Mouse (Mus musculus): Measurements from ENCODE around the gene Arhgef9. TPM values are rescaled to one million over a fixed set of nuclear protein-coding genes. Genes with fewer than 3 reads are reported as not detected.
A peak's percentile ranks its signal among the peaks of the same experiment; 100 is the strongest.

Arhgef9 gene
- polyA plus RNA-seq, 1 experiment: 161 TPM

DNA sequence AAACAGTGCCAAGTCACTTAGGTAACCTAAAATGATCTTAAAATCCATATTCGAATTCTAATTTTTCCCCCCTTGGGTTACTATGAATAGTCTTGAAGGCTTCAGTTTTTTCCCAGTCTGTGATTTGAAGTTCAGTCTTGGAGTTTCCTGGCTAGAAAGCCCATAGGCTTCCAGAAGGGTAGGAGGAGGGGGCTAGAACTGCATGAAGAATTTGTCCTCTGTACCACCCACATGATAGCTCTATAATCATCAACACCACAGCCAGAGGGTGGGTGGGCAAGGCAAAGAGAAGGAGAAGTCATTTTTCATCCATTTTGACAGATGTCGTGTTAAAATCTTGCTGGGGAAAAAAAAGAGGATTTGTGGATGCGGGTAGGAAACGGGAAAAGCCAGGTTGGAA lies 58.0 kb downstream of the Arhgef9 start:
- no peak overlapping the region for H3K27ac ChIP-seq (ENCODE audit: insufficient read depth, low read length)
- no peak overlapping the region for H3K4me3 ChIP-seq (ENCODE audit: insufficient read depth, low read length)
- no peak for TF ChIP-seq CTCF (IDR thresholded peaks at IDR 0.05; ENCODE audit: extremely low read depth, insufficient read depth, low read length)
- TF ChIP-seq POLR2A (IDR thresholded peaks at IDR 0.05; ENCODE audit: extremely low read depth, insufficient read depth, low read length): no peak
- no peaks in the 10 kb centered on the region; the same call in 1 of the 2 replicates for H3K4me1 ChIP-seq (ENCODE audit: control insufficient read depth, insufficient read depth, low read length)

DNA sequence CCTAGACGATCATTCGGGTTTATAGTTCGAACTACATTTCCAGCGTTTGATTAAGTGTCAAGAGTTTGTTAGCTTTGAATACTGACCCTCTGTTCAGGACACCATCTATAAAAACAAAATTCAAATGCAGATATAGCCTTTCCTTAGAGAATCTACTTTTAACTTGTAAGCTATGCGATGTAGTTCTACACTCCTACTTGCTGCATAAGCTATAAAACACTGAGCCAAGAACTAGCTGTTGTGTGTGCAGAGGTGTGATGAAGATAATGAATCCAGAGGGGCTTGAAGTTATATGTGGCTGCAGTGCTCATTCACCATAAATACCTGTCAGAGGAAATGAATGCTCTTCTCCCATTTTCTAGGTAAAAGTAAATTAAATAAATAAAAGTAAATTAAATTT lies 63.2 kb downstream of the Arhgef9 start:
- Histone ChIP-seq H3K4me1 (ENCODE audit: control insufficient read depth, insufficient read depth, low read length) (no peaks in the 10 kb centered on the region; the same call in 1 of the 2 replicates), H3K27ac (ENCODE audit: insufficient read depth, low read length) (no peak overlapping the region), H3K4me3 (ENCODE audit: insufficient read depth, low read length) (no peak overlapping the region)
- TF ChIP-seq POLR2A (IDR thresholded peaks at IDR 0.05; ENCODE audit: extremely low read depth, insufficient read depth, low read length) (no peak), CTCF (IDR thresholded peaks at IDR 0.05; ENCODE audit: extremely low read depth, insufficient read depth, low read length) (no peak)

DNA sequence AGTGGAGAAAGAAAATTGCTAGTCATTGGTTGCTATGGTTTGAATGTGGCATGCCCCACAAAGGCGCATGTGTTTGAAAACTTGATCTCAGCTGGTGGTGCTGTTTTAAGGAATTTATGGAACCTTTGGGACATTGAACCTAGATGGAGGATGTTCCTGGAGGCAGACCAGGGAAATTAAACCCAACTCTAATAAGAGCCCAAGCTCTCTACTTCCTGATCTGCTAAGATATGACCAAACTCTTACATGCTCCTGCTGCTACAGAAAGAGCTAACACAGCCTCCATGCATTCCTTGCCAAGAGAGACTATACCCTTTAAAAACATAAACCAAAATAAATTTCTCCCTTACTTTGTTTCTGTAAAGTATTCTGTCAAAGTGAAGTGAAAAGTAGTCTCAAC lies 63.7 kb downstream of the Arhgef9 start:
- TF ChIP-seq CTCF (IDR thresholded peaks at IDR 0.05; ENCODE audit: extremely low read depth, insufficient read depth, low read length): no peak
- TF ChIP-seq POLR2A (IDR thresholded peaks at IDR 0.05; ENCODE audit: extremely low read depth, insufficient read depth, low read length): no peak
- Histone ChIP-seq H3K4me1 (ENCODE audit: control insufficient read depth, insufficient read depth, low read length) (no peaks in the 10 kb centered on the region; the same call in 1 of the 2 replicates), H3K4me3 (ENCODE audit: insufficient read depth, low read length) (no peak overlapping the region), H3K27ac (ENCODE audit: insufficient read depth, low read length) (no peak overlapping the region)

DNA sequence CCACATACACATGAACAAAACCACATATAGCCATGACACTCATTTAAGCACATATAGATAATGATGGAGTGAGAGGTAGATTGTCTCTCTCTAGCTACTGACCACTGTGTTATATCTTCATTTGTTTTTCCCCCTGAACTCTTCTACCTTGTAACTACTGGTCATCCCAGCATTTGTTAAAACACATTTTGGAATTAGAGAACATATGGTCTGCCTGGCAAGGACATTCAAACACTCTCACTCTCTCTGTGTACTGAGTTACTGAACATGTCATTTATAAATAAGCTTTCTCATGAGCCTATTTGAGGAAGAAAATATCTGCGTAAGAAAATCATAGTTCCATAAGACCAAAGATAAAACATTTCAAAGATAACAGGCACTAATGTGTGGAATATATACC lies 64.9 kb downstream of the Arhgef9 start:
- Histone ChIP-seq H3K4me3 (ENCODE audit: insufficient read depth, low read length) (no peak overlapping the region), H3K4me1 (ENCODE audit: control insufficient read depth, insufficient read depth, low read length) (no peaks in the 10 kb centered on the region; the same call in 1 of the 2 replicates), H3K27ac (ENCODE audit: insufficient read depth, low read length) (no peak overlapping the region)
- TF ChIP-seq POLR2A (IDR thresholded peaks at IDR 0.05; ENCODE audit: extremely low read depth, insufficient read depth, low read length): no peak
- TF ChIP-seq CTCF (IDR thresholded peaks at IDR 0.05; ENCODE audit: extremely low read depth, insufficient read depth, low read length): no peak

DNA sequence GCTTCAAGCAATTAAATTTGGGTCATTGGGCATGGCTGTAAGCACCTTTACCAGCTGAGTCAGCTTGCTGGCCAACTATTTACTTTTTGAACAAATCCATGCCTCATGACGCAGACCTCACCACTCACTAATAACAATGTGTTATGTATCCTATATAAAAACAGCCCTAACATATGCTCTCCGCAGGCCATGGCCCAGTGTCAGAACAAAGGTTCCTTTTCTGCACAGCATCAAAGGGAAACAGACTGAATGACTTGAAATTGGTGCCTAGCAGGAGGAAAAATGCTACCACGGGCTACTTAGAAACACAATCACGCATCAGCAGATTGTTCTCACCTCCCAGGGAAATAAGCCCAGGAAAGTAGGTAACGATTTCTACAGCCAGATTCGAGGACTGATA lies 73.2 kb downstream of the Arhgef9 start:
- no peak for TF ChIP-seq CTCF (IDR thresholded peaks at IDR 0.05; ENCODE audit: extremely low read depth, insufficient read depth, low read length)
- TF ChIP-seq POLR2A (IDR thresholded peaks at IDR 0.05; ENCODE audit: extremely low read depth, insufficient read depth, low read length): no peak
- Histone ChIP-seq H3K27ac (ENCODE audit: insufficient read depth, low read length) (no peak overlapping the region), H3K4me1 (ENCODE audit: control insufficient read depth, insufficient read depth, low read length) (no peaks in the 10 kb centered on the region), H3K4me3 (ENCODE audit: insufficient read depth, low read length) (no peak overlapping the region)

DNA sequence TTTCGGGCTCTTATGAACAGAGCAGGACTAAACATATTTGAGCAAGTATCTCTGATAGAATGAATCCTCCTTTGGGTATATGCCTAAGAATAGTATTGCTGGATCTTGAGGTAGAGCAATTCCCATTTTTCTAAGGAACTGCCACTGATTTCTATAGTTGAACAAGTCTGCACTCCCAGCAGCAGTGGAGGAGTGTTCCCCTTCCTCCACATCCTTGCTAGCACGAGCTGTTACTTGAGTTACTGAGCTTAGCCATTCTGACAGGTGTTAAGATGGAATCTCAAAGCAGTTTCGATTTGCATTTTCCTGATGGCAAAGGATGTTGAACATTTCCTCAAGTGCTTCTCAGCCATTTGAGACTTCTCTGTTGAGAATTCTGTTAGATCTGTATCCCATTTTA lies 92.3 kb downstream of the Arhgef9 start:
- TF ChIP-seq CTCF (IDR thresholded peaks at IDR 0.05; ENCODE audit: extremely low read depth, insufficient read depth, low read length) (no peak), POLR2A (IDR thresholded peaks at IDR 0.05; ENCODE audit: extremely low read depth, insufficient read depth, low read length) (no peak)
- Histone ChIP-seq H3K4me1 (ENCODE audit: control insufficient read depth, insufficient read depth, low read length) (no peaks in the 10 kb centered on the region), H3K4me3 (ENCODE audit: insufficient read depth, low read length) (no peak overlapping the region), H3K27ac (ENCODE audit: insufficient read depth, low read length) (no peak overlapping the region)

DNA sequence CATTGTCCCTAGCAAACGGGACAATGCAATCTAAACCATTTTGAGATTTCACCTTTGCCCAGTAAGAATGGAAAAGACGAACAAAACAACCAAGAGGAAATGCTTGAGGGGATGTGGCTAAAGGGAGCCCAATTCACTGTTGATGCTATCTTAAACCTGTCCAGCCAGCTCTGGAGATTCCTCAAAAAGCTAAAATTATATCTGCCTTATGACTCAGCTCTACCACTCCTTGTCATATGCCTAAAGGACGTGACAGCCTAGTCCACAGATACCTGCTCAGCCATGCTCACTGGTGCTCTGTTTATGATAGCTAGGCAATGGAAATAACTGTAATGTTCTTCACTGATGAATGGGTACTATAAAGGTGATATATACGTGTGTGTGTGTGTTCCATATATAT lies 109.0 kb downstream of the Arhgef9 start:
- Histone ChIP-seq H3K27ac (ENCODE audit: insufficient read depth, low read length) (no peak overlapping the region), H3K4me3 (ENCODE audit: insufficient read depth, low read length) (no peak overlapping the region), H3K4me1 (ENCODE audit: control insufficient read depth, insufficient read depth, low read length) (peaks cover 2% of the 10 kb centered on the region)
- TF ChIP-seq POLR2A (IDR thresholded peaks at IDR 0.05; ENCODE audit: extremely low read depth, insufficient read depth, low read length) (no peak), CTCF (IDR thresholded peaks at IDR 0.05; ENCODE audit: extremely low read depth, insufficient read depth, low read length) (no peak)

DNA sequence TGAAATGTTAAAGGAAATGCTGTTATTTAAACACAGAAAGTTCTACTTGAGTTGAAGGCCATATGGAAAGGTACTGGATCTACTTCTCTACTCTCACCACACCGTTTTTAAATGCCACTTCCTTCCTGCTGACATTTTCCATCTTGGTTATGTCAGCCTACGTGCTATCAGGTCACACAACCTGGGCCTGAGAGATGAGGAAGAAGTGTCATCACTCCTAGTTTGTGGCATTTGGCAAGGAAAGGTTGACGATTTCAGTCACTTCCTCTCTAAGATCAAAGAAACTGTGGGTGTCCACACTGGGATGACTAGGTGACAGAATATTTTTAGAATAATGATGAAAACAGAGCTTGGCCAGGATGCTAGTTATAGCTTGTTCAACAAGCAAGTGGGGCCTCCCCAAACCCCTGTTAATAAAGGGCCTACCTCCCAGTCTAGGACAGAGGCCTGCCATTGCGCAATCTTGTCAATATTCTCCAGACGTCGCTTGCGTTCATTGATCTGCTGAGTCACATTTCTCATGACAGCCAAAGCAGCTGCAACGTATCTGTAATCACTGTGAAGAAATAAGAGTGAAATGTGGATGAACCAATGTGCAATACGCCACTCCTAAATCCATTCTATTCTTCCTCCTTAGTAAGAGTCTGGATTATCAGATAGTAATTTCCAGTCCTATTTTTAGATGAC lies 119.5 kb downstream of the Arhgef9 start:
- no peak overlapping the region for H3K4me3 ChIP-seq (ENCODE audit: insufficient read depth, low read length)
- no peaks in the 10 kb centered on the region for H3K4me1 ChIP-seq (ENCODE audit: control insufficient read depth, insufficient read depth, low read length)
- no peak for TF ChIP-seq CTCF (IDR thresholded peaks at IDR 0.05; ENCODE audit: extremely low read depth, insufficient read depth, low read length)
- no peak overlapping the region for H3K27ac ChIP-seq (ENCODE audit: insufficient read depth, low read length)

DNA sequence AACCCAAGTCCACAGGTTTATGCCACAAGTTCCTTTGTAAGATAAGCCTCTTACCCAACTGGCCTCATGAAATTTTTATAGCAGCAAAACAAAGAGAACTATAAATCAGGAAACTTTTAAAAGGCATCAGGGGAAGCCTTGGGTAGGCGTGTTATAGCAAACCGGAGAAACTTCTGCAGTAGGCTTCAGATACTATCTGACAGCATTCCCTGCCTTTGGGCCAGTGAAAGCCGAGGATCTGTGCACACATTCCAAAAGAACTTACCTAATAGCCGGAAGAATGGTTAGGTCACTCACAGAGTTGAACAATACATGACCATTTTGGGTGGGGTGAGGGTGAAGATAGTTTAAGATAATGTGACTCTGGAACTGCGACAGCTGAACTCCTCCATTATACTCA lies 168.7 kb downstream of the Arhgef9 start:
- Histone ChIP-seq H3K27ac (ENCODE audit: insufficient read depth, low read length) (no peak overlapping the region), H3K4me1 (ENCODE audit: control insufficient read depth, insufficient read depth, low read length) (no peaks in the 10 kb centered on the region; the same call in 1 of the 2 replicates), H3K4me3 (ENCODE audit: insufficient read depth, low read length) (no peak overlapping the region)
- TF ChIP-seq CTCF (IDR thresholded peaks at IDR 0.05; ENCODE audit: extremely low read depth, insufficient read depth, low read length): no peak
- no peak for TF ChIP-seq POLR2A (IDR thresholded peaks at IDR 0.05; ENCODE audit: extremely low read depth, insufficient read depth, low read length)

DNA sequence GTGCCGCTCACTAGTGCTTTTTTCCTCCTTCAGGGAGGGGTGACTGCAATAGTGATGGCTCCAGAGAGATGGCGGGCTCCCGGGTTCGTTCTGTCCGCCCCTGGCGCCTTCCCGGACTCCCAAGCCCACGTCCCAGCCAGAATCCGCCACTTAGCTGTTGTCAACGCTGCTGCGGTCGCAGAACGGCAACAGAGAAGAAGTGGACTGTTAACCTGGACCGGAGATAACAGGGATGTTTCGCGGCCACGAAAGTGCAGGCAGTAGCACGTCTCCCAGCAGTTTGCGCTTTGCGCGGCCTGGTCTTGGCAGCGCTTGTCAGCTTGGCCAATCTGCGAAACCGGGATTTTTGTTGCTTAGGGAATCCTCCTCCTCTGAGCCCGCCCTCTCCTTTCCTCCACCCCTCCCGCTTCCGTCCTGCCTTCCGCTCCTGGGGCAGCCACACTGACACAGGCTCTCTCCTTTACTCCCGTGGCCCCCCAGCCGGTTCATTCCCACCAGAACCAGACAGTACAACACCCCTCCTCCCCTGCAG lies 170.2 kb downstream of the Arhgef9 start, which contains the start of gene Spin4:
Spin4 (minus strand) TSS at position 322 of the 532 bp plus-strand sequence.
- H3K4me3 ChIP-seq (ENCODE audit: insufficient read depth, low read length): peak within 1 kb of the TSS; percentile 68
- no peaks in the 10 kb centered on the region; the same call in 1 of the 2 replicates for H3K4me1 ChIP-seq (ENCODE audit: control insufficient read depth, insufficient read depth, low read length)
- H3K27ac ChIP-seq (ENCODE audit: insufficient read depth, low read length): no peak within 1 kb of the TSS; the same call in 1 of the 2 replicates
- no peak for TF ChIP-seq CTCF (IDR thresholded peaks at IDR 0.05; ENCODE audit: extremely low read depth, insufficient read depth, low read length)
- peak; percentile 55; the same call in 1 of the 2 replicates for TF ChIP-seq POLR2A (IDR thresholded peaks at IDR 0.05; ENCODE audit: extremely low read depth, insufficient read depth, low read length)
